Mouse (Mus musculus) erythroblast, adult 5-6 weeks (primary cell): ENCODE measurements around the gene Stra6. TPM values are rescaled to one million over a fixed set of nuclear protein-coding genes. Genes with fewer than 3 reads are reported as not detected.

ENCODE experiments used
- ATAC-seq: replicated peaks from 2 replicates; pipeline ENCODE4 v1.8.0; 2016; ENCODE audit warnings: moderate number of reproducible peaks, mild to moderate bottlenecking, moderate TSS enrichment, inconsistent platforms; ENCODE audit not compliant: poor library complexity, low FRiP score, severe bottlenecking
- total RNA-seq, 2 experiments: library from RNA; stranded (forward) in 1 of 2; stranded (reverse) in 1 of 2; fragments of 150-400 nt in 1 of 2; fragments of 200-764, 138-1000 nt in 1 of 2; gene quantifications; 2 replicates each; pipeline versions ENCODE4 v1.2.3 to v1.2.4; 2015 to 2017; ENCODE audit warnings: low replicate concordance in 2 of 2

Gene Stra6
- total RNA-seq, 2 experiments from 2014 or later: not detected

DNA sequence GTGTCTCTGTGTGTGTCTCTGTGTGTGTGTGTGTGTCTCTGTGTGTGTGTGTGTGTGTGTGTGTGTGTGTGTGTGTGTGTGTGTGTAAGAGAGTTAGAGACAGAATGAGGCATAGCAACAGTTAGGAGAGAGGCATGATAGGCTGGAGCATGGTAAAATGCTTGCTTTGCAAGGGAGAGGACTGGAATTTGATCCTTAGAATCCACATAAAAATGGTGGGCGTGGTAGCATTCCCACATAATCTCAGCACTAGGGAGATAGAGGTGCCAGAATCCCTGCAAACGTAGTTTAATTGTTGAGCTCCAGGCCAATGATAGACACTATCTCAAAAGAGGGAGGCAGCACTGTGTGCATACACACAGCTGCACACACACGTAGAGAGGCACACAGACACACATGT is 61.5 kb downstream of the Stra6 start:
- no peak for ATAC-seq

DNA sequence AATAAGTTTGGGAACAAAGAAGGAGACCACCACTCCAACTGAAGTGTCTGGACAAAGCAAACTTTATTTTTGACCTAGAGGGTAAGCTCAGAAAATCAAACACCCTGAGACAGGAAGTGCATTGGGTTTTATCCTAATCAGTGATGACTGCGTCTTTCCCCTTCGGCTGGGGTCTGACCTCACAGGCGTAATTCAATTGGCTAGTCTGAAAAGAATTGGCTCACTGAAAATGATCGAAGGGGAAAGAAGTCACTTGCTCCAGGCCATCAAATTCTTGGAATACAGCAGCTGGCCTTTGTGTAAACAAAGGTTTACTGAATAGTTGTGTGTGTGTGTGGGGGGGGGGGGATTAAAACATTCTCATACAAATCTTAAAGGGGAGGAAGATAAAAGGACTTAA is 62.2 kb downstream of the Stra6 start:
- ATAC-seq: no peak

DNA sequence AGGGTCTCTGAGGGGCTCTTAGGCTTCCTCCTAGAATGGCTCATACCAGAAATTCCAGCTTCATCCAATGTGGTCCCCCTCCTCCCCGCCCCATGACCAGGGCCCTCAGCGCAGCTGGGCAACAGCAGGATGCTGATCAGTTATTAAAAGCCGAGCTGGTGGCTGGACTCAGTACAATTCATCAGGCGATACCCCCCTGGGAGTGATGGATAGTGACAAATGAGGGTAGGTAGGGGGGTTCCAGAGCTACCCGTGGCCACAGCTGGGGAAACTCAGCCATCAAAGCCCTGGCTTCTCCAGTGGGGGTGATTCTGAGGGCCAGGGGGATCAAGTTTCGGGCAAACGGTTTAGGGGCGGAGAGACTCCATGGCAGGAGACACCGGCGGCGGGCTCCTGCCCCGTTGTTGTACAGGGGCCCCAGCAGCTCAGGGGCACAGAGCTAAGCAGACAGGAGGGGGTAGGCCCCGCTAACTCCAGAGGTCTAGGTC is 65.4 kb downstream of the Stra6 start:
- ATAC-seq: no peak

DNA sequence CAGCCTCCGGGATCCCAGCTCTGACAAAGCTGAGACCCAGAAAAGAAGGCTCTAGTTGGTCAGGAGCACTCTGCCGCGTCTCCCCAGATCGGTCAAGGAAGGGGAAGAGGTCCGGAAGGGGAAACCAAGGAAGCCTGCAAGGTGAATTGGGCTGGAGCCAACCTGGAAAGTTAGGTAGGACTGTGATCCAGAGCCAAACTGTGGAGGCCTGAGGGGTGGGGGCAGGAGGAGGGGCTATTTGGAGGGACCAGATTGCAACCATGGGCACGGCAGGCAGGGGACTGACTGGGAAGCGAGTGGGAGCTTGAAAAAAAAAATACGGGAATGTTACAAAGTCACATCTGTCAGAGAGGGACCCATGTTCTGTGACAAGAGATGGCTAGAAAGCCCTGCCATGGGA is 65.9 kb downstream of the Stra6 start:
- no peak for ATAC-seq

DNA sequence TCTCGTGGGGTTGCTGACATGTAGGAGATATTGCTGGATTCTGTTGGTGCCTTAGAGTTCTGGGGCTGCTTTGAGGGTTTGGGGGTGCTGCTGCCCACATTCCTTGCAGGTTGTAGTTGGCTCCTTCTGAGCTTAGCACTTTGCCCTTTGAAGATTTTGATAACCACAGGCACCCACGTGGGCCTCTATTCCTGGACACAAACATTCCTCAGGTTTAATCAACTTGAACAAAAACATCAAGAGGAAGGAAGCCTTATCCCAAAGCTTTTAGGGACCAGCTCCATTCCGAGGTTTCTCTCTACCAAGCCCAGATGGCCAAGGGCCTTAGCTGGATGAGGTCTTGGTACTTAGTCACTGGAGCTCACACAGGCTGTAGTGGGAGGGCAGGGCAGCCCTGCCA is 67.3 kb downstream of the Stra6 start:
- ATAC-seq: no peak

DNA sequence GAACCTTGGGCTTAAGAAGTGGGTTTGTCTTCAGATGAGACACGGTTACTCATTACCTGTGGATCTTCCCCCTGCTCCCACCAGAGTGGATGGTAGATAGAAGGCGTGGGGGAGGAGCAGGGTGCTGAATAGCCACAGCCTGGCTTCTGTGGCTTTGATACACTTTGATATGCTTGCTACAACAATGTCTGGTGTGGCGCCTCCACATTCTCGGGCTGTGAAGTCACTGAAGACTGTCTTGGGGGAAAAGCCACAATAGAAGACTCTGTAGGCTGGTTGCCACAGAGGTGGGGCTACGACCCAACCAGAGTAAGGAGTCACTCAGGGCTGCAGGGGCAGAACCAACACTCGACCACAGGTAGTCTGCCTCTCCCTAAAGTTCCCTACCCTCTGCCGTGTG is 68.1 kb downstream of the Stra6 start:
- ATAC-seq: no peak

DNA sequence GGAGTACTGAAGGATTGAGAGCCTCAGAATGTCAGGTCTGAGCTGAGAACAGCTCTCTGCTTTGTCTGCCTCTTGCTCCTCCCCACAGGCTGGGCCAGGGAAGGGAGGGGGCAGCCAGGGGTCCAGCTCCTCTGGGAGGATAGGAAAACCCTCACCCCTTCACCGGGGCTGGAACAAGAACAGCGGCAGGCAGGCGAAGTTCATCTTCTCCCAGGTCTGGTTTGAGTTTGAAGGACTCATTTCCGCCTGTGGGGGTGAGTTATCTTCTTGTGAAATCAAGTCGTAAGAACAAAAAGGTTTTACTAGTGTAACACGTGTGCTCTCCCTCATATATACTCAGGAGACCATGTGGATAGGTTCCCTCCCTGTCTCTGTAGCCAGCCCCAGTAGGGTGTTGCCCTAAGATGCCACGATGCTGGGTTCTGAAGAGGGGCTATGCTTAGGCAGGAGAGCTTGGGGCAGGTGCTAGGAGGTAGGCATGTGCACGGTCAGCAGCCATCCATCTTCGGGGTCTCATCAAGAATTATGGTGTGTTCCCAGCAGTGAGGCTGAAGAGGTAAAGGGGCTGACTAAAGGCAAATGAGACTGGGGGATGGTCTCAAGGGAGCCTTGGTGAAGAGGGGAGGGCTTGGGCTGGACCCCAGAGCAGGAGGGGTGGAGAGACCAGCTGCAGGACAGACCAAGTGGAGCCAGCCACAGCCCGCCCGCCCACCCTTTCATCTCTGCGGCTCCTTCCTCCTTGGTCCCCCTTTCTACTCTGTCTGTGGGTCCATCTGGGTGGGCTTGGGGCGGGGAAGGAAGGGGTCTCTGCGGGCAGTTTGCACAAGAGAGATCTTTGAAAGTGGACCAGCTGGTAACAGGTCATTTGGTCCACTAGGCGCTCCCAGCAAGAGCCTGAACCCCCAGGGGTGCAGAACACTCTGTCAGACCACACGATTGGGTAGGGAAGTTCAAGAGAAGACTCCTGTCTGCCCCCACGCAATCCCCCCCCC is 70.6 kb downstream of the Stra6 start:
- no peak for ATAC-seq

DNA sequence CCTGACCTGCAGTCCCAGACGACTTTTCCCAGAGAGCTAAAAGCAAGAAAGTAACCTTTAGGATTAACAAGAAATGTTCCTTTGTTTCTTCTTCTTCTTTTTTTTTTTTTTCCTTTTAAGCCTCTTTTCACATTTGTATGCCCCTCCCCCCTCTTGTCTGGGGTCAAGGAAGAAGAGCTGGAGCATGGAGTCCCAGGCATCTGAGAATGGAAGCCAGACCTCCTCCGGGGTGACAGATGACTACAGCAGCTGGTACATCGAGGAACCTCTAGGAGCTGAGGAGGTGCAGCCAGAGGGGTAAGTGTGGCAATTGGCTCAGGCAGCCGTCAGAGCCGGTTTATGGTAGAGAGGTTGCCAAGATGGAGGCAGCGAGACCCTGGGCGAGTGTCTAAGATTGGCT is 71.3 kb downstream of the Stra6 start:
- no peak for ATAC-seq

DNA sequence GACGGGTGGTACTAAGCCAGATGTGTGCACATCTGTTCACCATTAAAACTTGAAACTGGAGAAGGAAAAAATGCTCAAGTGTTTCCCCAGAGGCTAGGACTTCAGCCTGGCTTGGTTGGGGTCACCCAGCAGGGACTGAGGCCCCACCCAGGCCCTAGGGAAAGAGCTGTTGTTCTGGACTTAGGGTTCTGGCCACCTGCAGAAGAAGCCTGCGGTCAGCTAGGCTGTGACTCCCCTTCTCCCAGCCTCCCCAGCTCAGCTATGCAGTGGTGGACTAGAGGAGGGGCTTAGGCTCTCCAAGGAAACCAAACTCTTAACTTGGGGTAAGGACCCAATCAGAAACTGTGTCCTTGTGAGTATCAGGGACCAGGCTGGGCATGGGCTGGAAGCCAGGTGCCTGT is 72.3 kb downstream of the Stra6 start:
- no peak for ATAC-seq

DNA sequence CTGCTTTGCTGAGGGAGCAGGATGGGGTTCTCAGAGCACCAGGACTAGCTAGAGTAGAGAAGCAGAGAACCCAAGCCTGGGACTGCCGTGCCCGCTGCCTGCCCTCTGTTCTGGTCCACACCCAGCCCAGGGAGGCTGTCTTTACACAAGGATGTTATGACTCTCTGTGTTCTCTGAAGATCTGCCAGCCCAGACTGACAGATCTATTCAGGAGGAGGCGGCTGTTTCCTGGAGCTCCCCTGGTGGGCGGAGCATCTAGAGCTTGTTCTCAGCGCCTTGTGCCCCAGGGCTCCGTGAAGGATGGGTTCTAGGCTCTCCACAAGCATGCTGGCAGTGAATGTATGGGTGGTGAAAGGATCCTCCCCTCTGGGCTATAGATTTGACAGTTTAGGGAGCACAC is 76.4 kb downstream of the Stra6 start:
- ATAC-seq: no peak

DNA sequence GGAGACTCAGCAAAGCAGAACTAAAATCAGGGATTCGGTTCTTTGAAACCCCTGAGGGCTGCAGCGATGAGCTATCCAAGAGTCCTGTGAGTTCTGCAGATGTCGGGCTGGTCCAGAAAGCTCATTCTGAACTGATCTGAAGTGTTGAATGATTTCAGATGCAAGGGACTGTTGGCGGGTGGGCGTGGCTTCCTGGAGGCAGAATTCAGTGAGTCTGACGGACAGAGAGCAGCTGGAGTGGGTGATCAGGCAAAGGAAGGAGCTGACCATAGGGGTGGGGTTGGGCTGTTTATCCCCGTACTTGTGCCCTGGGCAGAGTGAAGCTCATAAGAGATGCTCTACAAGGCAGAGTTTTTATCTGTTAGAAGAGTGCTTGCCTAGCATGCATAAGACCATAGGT is 79.8 kb downstream of the Stra6 start:
- no peak for ATAC-seq

DNA sequence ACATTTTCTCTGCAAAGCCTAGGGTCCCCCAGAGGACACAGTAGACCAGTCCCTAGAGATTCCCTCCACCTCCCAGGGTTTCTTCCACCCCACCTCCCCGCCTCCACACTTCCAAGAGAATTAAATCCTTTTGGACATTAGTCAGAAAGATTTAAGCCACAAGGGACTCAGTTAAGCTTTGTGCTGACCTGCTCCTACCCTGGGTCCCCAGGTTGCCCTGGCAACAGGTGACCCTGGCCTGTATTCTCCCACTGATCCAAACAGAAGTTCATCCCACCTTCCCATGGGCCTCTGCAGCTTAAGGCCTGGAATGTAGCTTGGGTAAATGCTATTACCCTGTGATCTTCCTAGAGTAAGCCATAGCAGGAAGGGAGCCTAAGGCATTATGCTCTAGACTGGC is 81.1 kb downstream of the Stra6 start:
- no peak for ATAC-seq

DNA sequence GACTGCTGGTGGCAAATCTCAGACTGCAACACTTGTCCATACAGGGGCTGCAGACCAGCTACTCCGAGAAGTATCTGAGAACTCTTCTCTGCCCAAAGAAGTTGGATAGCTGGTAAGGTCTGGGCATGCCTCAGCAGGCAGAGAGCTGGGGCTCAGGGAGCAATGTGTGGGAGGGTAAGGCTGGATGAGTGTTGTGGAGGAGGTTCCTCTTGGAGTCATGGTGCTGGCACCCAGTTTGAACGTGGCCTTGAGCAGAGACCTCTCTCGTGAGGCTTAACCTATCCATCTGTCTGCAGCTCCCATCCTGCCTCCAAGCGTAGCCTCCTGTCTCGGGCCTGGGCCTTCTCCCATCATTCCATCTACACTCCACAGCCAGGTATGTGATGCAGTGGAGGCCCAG is 81.8 kb downstream of the Stra6 start:
- no peak for ATAC-seq

DNA sequence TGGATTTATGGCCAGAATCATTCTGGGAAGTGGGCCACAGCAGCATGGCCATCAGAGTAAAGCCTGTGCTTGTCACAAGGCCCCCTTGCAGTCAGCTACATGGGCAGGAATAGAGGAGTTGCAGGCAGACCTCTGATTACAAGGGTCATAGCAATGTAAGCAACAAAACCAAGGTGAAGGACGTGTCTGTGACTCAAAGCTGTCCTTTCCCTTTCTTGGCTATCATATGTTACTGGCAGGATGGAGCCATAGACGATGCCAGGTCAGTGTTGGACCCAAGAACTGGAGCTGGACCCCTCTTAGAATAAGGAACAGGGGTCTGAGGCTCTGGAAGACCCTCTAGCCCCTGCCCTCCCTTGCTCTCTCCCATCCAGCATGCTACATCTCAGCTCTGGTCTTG is 85.2 kb downstream of the Stra6 start:
- ATAC-seq: no peak

DNA sequence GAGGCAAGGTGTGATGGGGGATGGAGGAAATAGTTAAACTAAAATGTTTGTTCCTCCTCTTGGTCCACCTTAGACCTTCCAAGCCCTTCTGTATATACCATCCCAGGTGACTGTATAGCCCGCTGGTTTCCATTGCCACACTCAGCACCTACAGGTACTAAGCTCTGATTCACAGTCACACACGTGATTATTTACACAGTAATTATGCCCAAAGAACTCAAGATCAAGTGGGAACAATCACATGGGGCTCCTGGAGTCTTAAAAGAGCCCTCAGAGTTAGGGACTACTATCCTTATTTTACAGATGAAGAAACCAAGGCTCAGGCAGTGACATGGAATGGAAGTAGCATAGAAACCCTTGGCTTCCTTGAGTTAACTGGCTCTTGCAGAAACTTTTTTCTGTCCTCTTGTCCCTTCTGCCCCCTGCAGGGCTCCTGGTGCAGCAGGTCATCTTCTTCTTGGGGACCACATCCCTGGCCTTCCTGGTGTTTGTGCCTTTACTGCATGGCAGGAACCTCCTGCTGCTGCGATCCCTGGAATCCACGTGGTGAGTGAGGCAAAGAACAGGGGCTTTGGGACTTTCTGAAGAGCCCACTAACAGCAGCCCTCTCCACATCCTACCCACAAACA is 87.3 kb downstream of the Stra6 start:
- no peak for ATAC-seq

DNA sequence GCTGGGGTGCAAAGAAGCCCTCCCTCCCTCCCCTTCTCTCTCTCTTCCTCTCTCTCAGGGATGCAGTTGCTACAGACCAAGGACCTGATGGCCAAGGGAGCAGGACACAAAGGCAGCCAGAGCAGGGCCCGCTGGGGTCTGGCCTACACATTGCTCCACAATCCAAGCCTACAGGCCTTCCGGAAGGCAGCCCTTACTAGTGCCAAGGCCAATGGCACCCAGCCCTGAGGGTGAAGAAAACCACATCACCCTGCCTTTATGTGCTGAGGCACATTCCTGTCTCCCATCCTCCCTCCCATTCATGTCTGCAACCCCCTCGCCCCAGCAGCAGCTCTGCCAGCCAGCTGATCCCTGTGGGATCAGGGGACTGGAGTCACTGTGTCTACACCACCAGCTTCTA is 89.5 kb downstream of the Stra6 start:
- no peak for ATAC-seq

DNA sequence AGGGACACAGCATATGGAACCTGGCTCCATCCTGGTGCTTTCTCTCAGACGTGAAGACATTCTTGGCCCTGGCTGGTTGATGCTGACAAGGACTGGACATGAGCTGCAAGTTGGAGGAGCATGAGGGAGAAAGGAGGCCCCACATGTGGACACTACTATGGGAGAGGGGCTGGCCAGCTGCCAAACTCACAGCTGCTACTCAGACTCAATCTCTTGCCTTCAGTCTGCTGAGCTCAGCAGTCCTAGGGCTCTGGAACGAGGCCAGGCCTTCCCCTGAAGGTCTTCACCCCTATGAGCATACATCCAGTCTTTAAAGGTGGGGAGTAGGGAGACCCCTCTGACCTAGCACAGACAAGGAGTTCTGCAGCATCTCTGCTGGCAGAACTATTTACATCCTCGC is 91.8 kb downstream of the Stra6 start:
- no peak for ATAC-seq

DNA sequence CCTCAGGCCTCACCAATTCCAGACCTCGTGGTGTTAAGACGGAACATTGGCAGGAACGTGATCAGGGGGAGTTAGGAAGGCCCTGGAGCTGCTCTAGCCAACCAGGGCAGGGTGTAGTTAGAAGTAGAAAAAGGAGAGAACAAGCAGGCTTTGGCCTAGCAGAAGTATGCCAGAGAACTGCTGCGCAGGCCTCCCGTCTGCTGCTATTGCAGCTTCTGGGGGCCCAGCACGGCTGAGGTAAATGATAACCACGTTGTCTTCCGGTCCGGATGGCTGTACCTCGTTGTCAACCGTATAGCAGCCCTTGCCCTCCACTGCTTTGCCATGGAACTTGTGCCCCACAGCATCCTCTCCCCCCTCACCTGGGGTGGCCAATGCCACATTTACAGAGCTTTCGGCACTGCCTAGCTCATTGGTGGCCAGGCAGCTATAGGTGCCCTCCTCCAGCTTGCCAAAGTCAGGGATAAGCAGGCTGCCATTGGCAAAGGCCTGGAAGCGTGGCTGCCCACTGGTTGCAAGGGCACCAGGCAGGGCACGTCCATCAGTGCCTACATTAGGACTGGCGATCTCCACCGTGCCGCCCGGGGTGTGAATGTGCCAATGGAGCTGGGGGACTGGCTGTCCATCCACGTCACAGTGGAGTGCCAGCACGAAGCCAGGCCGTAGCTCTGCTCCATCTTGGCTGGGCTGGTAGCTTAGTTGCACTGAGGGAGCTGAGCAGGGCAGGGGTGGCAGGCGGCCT is 93.4 kb downstream of the Stra6 start:
- ATAC-seq: no peak

DNA sequence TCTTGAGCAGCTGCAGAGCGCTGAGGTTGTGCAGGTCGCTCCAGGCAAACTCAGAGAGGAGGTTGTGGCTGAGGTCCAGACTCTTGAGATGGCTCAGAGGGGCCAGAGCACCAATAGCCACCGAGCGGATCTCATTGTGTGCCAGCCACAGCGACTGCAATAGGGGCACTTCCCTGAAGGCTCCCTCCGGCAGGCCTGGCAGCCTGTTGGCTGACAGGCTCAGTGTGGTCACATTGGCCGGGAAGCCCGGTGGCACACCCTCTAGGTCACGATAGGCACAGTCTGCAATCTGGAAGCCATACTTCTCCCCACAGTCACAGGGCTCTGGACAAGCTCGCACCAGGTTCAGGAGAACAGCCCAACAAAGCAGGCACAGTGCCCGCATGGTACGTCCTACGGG is 94.2 kb downstream of the Stra6 start:
- ATAC-seq: no peak

DNA sequence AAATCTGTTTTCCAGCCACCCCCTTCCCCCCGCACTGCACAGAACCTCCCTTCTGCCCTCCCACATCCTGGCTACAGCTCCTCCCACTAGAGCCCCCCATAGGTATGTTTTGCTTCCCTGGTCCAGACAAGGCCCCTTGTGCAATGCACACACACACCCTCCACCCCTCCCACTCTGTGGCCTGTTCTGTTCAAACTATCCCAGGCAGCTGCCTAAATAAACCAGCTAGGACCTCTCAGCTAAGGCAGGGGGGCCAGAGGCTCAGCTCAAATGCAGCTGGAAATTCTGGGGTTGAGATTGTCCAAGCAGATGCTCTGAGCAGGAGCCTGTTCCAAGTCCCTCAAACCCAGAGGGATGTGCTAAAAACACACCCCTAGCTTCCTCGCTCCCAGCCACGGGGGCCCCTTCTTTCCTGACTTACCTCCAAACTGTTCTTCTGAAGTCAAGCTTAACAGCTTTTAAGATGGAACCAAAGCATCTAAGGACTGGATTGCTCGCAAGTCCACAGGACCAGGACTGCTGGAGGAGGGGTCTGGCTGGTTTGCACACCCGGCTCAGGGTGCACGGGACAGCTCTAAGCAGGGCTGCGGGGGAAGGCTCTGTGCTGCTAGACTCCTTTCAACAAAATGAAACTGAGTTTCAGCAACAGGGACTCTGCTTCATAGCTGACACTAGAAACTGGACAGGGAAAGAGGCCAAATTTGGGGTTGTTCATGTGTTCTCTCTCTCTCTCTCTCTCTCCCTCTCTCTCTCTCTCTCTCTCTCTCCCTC is 95.1 kb downstream of the Stra6 start:
- no peak for ATAC-seq
